Mouse (Mus musculus): Measurements from ENCODE around the gene Ccer2.

DNA sequence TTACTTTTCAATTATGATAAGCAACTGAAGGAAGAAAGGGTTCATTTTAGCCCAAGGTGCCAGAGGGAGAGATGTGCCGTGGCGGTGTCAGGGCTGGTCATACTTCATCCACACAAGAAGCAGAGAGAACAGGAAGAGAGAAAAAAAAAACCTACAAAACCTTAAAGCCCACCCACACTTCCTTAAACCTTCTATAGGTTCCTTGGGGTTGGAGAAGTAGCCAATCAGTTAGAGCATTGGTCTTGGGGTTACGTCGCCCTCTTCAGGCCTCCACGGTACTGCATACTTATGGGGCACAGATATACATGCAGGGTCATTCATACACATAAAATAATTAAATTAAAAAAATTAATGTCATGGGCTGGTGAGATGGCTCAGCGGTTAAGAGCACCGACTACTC, 33.9 kb upstream of the Ccer2 start:
- TF ChIP-seq CTCF (IDR thresholded peaks at IDR 0.05) (peak; percentile 41), EP300 (IDR thresholded peaks at IDR 0.05) (no peak)
